Mouse (Mus musculus): ENCODE results near the gene Osbpl8.

DNA sequence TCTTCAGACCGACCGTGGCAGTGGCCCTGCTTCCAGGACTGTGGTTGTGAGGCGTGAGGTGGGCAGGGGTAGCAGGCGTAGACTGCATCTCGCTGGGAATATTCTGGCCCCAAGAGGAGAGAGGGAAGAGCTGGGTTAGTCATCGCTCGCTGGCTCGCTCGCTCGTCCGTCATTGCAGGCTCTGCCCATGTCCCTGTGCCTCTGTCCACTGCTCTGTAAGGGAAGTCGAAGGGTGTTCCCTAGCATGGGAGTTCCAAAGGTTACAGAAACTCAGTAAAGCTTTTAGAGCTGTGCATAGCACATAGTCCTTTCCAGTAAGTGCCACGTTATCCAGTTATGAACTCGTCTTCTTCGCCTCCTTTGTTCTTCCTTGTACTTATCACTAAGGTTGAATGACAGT is 107.1 kb downstream of the Osbpl8 start:
- TF ChIP-seq TCF12 (IDR thresholded peaks at IDR 0.05; ENCODE audit: low read depth, low read length) (no peak), TBP (conservative IDR thresholded peaks at IDR 0.05; ENCODE audit: low read depth, low read length) (no peak), POLR2A (IDR thresholded peaks at IDR 0.05; ENCODE audit: low read depth, low read length) (no peak), JUND (conservative IDR thresholded peaks at IDR 0.05; ENCODE audit: low read depth, low read length) (no peak), CTCF (conservative IDR thresholded peaks at IDR 0.05 in 1 of 2, IDR thresholded peaks at IDR 0.05 in 1 of 2; ENCODE audit: low read depth in 2 of 2, low read length in 2 of 2) (no peak), SIN3A (IDR thresholded peaks at IDR 0.05; ENCODE audit: low read length) (no peak), MYC (IDR thresholded peaks at IDR 0.05; ENCODE audit: low read depth, low read length) (no peak)

Data from CH12.LX (cell line).